Mouse (Mus musculus): ENCODE data around the gene Mmp17.
A peak's percentile ranks its signal among the peaks of the same experiment; 100 is the strongest.
"Not testable (repeated sequence)": the region's sequence is repeated elsewhere in the genome, so short reads cannot be mapped to it uniquely, and the experiment has no call there.

Mmp17 gene

DNA sequence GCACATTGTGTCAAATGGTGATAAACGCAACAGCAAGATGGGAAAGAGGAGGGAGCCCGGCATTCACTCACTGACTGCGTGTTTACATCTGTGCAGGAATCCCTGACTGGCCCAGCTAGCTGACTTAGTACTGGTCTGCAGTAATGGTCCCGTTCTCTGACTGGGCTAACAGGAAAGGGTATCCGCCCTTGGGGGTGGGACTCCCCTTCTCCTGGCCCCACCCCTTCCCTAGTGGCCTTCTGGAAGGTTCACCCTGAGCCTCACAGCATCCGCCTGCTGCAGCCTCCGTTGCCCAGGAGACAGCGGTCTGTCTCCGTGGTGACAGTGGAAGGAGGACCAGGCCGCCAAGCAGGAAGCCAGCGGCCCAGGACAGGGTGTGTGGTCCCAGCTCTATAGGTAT lies 6.9 kb downstream of the Mmp17 start:
- no peak for DNase-seq (ENCODE audit: low spot score)

DNA sequence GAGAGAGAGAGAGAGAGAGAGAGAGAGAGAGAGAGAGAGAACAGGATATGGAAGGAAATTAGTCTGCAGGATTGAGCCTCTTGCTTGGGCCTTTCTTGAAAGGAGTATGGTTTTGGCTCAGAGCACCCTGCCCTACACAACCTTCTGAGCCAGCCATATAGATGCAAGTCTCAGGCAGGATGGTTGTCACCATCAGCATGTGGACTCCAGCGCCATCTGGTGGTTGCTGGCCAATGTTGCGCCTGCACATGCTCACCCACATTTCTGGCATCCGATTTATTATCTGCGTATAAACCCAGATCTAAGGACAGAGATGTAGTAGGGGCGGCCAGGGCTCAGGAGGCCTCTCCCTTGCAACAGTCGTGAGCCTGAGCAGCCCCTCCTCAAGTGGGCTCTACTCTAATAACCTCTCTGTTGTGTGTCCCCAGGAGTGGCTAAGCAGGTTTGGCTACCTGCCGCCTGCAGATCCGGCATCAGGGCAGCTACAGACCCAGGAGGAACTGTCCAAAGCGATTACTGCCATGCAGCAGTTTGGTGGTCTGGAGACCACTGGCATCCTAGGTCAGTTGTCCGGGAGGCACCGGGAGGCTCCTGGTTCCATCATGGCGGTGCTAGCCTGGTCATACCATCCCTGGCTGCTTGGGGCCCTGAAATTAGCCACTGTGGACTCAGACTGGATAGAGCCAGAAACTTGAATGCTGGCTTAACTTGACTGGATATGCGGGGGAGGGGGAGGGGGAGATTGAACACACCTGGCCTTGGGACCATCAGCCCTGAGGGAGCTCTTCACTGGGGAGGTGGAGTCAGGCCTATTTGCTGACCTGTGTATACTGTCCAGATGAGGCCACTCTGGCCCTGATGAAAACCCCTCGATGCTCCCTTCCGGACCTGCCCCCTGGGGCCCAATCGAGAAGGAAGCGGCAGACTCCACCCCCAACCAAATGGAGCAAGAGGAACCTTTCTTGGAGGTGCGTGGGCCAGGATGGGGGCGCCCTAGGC lies 10.4 kb downstream of the Mmp17 start:
- DNase-seq (ENCODE audit: low spot score): peak; percentile 73

DNA sequence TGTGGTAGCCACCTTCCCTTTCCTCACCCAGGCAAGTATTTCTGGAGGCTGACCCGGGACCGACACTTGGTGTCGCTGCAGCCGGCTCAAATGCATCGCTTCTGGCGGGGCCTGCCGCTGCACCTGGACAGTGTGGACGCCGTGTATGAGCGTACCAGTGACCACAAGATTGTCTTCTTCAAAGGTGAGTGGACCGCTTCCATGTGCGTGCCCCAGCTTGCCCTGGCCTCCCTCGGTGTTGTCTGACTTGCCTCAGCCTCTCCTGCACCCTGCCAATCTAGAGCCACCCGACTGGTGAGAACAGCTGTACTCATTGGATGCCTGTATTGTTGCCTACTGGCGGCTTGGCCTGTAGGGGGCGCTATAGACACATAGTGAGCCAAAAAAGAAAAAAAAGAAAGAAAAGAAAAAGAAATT lies 18.1 kb downstream of the Mmp17 start:
- DNase-seq (ENCODE audit: low spot score): no peak

DNA sequence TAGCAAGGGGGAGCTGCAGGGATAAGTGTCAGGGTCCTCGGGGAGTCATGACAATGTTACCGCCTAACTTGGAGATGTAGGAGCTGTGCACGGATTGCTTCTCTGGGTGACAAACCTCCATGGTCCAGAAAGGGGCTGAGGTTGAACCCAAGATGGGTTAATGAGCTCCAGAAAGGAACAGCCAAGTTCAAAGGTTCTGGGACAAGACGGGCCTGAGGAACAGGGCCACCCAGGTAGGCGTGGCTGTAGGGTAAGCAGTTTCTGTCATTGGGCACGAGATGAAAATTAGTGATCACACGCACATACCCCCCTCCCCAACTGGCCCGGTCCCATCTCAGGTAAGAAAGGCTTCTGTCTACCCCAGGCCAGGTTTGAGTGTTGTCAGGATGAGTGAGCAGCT lies 23.5 kb downstream of the Mmp17 start:
- no peak for DNase-seq (ENCODE audit: low spot score)

DNA sequence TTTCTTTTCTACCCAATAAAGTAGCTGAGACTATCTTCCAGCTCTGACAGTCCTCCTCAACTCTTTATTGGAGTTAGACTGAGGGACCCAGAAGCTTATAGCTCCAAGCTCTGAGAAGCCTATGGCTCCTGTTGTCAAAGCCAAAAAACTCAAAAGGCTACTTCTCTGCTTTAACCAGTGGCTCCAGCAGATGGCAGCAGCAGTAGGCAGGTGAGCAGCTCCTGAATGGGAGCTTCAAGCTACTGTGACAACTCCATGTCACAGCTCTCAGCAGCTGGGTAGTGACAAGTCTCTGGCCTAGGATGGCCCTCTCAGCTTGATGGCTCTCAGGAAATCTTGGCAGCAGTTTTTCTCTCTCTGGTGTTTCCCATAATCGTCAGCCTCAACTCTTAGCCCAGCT lies 27.1 kb downstream of the Mmp17 start:
- peak; percentile 36 for DNase-seq (ENCODE audit: low spot score)

DNA sequence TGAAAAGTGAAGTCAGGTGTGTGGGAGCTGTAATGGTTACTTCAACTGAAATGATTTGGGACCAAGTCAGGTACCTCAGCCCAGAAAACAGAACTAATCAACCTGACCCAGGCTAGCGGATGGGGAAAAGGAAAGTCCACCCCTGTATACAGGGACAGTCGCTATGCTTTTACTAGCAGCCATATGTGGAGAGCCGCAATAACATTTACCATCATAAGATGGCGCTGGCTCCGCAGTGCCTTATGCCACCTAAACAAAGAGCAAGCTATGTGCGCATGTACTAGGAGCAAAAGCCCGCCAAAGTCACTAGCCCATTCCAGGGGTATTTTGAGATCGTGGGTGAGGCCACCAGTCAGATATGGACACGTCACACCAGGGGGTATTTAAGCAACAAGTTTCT lies 36.6 kb downstream of the Mmp17 start:
- DNase-seq (ENCODE audit: low spot score): not testable (repeated sequence)

DNA sequence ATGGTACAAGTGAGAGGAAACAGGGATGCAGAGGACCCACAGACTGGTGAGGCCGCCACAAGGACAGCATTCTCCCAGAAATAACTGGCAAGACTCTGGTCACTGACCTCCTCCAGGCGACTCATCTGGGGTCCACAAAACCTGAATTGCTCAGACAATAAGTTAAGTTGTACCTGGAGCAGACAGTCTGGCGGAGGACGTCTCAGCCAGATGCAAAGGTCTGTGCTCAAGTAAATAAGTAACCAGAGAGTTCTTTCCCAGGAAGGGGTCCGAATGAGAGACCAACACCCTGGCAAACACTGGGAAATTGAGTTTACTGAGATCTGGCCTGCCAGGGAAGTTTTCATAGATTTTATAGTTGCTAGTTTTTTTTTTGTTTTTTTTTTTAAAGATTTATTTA lies 37.4 kb downstream of the Mmp17 start:
- no peak for DNase-seq (ENCODE audit: low spot score)

DNA sequence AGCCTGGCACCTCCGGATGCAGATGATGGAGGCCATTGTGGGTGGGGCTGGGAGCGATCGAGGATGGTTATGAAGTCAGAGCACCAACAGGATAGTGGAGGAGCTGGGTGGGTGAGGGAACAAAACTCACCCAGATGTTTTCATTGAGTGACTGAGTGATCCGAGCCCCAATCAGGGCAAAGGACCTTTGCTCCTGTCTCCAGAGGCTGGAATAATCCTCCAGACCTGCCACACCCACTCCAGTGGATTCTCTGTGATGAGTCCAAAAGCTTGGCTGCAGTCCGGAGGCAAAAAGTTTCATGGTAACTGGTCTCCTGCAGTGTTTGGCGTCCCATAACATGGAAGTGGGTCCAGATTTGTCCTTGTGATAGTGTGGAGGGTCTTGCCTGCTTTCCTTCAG lies 42.1 kb downstream of the Mmp17 start:
- DNase-seq (ENCODE audit: low spot score): no peak

DNA sequence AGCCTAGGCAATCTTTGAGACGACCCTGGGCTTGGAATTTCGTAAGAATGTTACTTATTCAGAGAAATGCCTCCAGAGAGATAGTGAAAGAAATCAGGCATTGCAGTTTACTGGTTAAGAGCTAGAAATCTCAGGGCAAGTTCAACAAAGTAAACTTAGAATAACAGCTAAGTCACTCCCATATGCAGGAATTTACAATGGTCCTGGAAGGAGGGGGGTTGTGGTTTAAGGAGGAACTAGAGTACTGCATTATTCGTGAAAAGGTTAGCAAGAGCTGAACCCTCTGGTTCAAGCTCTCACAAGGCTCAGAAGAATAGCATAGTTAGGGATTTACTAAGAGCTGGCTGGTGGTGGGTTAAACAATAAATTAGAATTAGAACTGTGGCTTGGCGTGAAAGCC lies 42.6 kb downstream of the Mmp17 start:
- DNase-seq (ENCODE audit: low spot score): not testable (repeated sequence)

DNA sequence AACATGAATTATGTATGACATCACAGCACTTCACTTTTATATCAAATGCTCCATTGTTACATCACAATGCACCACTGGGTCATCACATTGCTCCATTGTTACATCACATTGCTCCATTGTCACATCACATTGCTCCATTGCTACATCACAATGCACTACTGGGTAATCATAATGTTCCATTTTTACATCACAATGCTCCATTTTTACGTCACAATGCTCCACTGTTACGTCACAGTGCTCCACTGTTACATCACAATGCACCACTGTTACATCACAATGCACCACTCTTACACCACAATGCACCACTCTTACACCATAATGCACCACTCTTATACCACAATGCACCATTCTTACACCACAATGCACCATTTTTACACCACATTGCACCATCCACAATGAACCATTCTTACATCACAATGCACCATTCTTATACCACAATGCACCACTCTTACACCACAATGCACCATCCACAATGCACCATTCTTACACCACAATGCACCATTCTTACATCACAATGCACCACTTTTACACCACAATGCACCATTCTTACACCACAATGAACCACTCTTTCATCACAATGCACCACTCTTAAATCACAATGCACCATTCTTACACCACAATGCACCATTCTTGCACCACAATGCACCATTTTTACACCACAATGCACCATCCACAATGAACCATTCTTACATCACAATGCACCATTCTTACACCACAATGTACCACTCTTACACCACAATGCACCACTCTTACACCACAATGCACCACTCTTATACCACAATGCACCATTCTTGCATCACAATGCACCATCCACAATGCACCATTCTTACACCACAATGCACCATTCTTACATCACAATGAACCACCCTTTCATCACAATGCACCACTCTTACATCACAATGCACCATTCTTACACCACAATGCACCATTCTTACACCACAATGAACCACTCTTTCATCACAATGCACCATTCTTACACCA lies 48.6 kb downstream of the Mmp17 start:
- not testable (repeated sequence) for DNase-seq (ENCODE audit: low spot score)

DNA sequence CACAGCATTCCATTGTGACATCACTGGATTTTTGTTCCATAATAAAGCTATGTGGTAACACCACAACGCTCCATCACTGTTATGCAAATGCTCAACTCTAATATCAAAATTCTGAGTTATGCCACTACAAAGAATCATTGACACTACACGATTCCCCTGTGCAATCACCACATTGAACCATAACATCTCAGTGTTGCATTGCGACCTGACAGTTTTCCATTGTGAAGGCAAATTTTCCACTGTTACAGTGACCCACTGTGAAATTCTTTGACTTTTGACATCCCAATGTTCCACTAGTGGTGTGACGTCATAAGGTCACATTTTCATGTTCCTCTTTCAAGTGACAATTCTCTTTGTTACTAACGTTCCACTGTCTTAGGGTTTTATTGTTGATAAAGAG lies 66.9 kb downstream of the Mmp17 start:
- no peak for DNase-seq (ENCODE audit: low spot score)

DNA sequence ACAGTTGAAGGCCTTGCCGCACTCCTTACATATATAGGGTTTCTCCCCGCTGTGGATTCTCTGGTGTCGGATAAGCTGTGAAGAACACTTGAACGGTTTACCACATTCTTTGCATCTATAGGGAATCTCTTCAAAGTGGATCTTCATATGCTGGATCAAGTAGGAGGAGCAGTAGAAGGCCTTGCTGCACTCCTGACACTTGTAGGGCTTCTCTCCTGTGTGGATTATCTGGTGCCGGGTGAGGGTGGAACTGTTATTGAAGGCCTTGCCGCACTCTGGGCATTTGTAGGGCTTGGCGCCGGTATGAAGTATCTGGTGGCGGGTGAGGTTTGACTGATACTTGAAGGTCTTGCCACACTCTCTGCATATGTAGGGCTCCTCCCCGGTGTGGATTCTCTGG lies 73.0 kb downstream of the Mmp17 start:
- no peak for DNase-seq (ENCODE audit: low spot score)

DNA sequence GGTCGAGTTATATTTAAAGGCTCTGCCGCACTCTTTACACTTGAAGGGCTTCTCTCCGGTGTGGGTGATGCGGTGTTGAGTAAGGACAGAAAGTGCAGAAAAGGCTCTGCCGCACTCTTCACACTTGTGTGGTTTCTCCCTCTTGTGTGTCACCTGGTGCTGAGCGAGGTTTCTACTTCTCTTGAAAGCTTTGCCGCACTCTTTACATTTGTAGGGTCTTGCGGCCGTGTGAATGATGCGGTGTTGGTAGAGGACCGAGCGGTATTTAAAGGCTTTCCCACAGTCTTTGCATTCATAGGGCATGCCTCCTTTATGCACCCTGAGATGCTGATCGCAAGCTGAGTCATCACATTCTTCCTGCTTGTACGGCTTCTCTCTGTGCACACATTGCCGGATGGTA lies 74.0 kb downstream of the Mmp17 start:
- DNase-seq (ENCODE audit: low spot score): no peak

Measured in T-cell, adult 2 months (primary cell).